Mouse (Mus musculus): ENCODE measurements around the gene Klhl3.

GRCm38 (mm10) chr13:58131692-58132091 lies 18.3 kb upstream of the Klhl3 start:
- TF ChIP-seq POLR2A (IDR thresholded peaks at IDR 0.05; ENCODE audit: borderline replicate concordance, low read depth, low read length) (no peak), CTCF (IDR thresholded peaks at IDR 0.05; ENCODE audit: low read depth, low read length) (no peak)

Measured in bone marrow macrophage, adult 2 months (primary cell).